Mouse (Mus musculus) spleen, adult 2 months (tissue): ENCODE results near the gene Ccdc43.

Experiments used
- CTCF ChIP-seq: fragments of 200-500 bp; IDR thresholded peaks from 2 replicates; pipeline ENCODE4 v1.5.1; 2011; ENCODE audit warnings: mild to moderate bottlenecking, inconsistent platforms; ENCODE audit not compliant: insufficient read depth, insufficient read length, insufficient replicate concordance; ENCODE audit errors: extremely low read depth
- POLR2A ChIP-seq: fragments of 200-500 bp; IDR thresholded peaks from 2 replicates; pipeline ENCODE4 v1.6.1; 2011; ENCODE audit warnings: low read depth, low read length, inconsistent platforms

DNA sequence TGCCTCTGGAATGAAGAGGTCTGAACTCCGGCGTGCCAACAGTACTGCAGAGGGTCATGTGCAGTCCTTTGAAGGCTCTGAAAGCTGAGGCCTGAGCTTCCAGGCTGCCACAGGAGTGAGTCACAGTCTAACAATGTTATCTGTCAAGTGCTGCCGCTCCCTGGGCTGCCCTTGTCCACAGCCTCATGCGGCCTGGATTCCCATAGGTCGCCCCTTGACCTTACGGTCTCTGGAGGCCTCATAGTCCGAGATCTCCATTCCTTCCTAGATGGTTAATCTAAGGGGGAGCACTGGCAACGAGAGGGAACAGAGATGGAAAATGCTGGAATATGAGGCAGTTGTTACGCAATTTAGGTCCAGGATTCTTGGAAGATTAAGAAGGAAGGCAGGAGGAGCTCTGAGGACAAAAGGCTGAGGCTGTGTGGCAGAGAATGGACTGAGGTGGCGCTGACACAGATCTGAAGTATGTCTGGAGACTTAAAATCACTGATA lies 53.6 kb downstream of the Ccdc43 start:
- TF ChIP-seq POLR2A: no peak
- no peak for TF ChIP-seq CTCF
